Mouse (Mus musculus): ENCODE measurements around the gene Gm4707. TPM values are rescaled to one million over a fixed set of nuclear protein-coding genes. Genes with fewer than 3 reads are reported as not detected.
"Not testable (repeated sequence)": the region's sequence is repeated elsewhere in the genome, so short reads cannot be mapped to it uniquely, and the experiment has no call there.

The Gm4707 gene
- polyA plus RNA-seq, 1 experiment from 2014 or later: 3.4 TPM

GRCm38 (mm10) chr17:71474762-71475704 is 15.3 kb upstream of the Gm4707 start, which contains the start of gene Smchd1:
TSS of gene Smchd1 (minus strand) at chr17:71475343.
- Histone ChIP-seq H3K4me3 (ENCODE audit: control insufficient read depth in 1 of 2, insufficient read depth in 1 of 2, low read depth in 1 of 2, low read length in 2 of 2) (peak within 1 kb of the TSS; percentile 86 to 91), H3K36me3 (ENCODE audit: control insufficient read depth, insufficient read depth, low read length) (no peaks in the 10 kb centered on the region), H3K27ac (replicated peaks in 1 of 2; ENCODE audit: control insufficient read depth in 1 of 2, insufficient read depth in 1 of 2, low read depth in 2 of 2, low read length in 2 of 2) (peak within 1 kb of the TSS; percentile 96 to 99), H3K27me3 (ENCODE audit: control insufficient read depth, insufficient read depth, low read length) (no peaks in the 10 kb centered on the region), H3K9me3 (ENCODE audit: control insufficient read depth, low read length) (no peaks in the 10 kb centered on the region), H3K9ac (ENCODE audit: low read length) (peak within 1 kb of the TSS; percentile 84), H3K4me1 (ENCODE audit: control insufficient read depth in 2 of 2, insufficient read depth in 2 of 2, low read length in 2 of 2) (peaks cover 3 to 8% of the 10 kb centered on the region in 2 experiments), H3K4me2 (ENCODE audit: low read length) (peak within 1 kb of the TSS; percentile 90)
- peak; percentile 94 for ATAC-seq (ENCODE audit: insufficient number of reproducible peaks, insufficient read depth, low FRiP score, low read depth)
- WGBS: under 1% methylated on average over 86 of the region's 109 CpGs

- 11% methylated on average over 8 of the region's 8 CpGs for WGBS
- Histone ChIP-seq H3K4me1 (ENCODE audit: control insufficient read depth in 2 of 2, insufficient read depth in 2 of 2, low read length in 2 of 2) (peaks cover 3 to 8% of the 10 kb centered on the region in 2 experiments), H3K9ac (ENCODE audit: low read length) (peak overlapping the region; percentile 84), H3K4me3 (ENCODE audit: control insufficient read depth in 1 of 2, insufficient read depth in 1 of 2, low read depth in 1 of 2, low read length in 2 of 2) (peak overlapping the region; percentile 86 to 91), H3K27ac (replicated peaks in 1 of 2; ENCODE audit: control insufficient read depth in 1 of 2, insufficient read depth in 1 of 2, low read depth in 2 of 2, low read length in 2 of 2) (peak overlapping the region in 1 of 2 experiments; percentile 92; a peak in 2 of 4 replicates), H3K9me3 (ENCODE audit: control insufficient read depth, low read length) (no peaks in the 10 kb centered on the region), H3K27me3 (ENCODE audit: control insufficient read depth, insufficient read depth, low read length) (no peaks in the 10 kb centered on the region), H3K36me3 (ENCODE audit: control insufficient read depth, insufficient read depth, low read length) (no peaks in the 10 kb centered on the region), H3K4me2 (ENCODE audit: low read length) (peak overlapping the region; percentile 90)
- no peak for ATAC-seq (ENCODE audit: insufficient number of reproducible peaks, insufficient read depth, low FRiP score, low read depth)
These were observed 14.4 kb upstream of the Gm4707 start for GRCm38 (mm10) chr17:71474128-71474527.

GRCm38 (mm10) chr17:71471261-71471660 is 11.5 kb upstream of the Gm4707 start:
- Histone ChIP-seq H3K4me2 (ENCODE audit: low read length) (no peak overlapping the region), H3K27me3 (ENCODE audit: control insufficient read depth, insufficient read depth, low read length) (no peaks in the 10 kb centered on the region), H3K36me3 (ENCODE audit: control insufficient read depth, insufficient read depth, low read length) (no peaks in the 10 kb centered on the region), H3K27ac (replicated peaks in 1 of 2; ENCODE audit: control insufficient read depth in 1 of 2, insufficient read depth in 1 of 2, low read depth in 2 of 2, low read length in 2 of 2) (no peak overlapping the region), H3K4me1 (ENCODE audit: control insufficient read depth in 2 of 2, insufficient read depth in 2 of 2, low read length in 2 of 2) (peaks cover 3 to 8% of the 10 kb centered on the region in 2 experiments), H3K9me3 (ENCODE audit: control insufficient read depth, low read length) (no peaks in the 10 kb centered on the region), H3K4me3 (ENCODE audit: control insufficient read depth in 1 of 2, insufficient read depth in 1 of 2, low read depth in 1 of 2, low read length in 2 of 2) (no peak overlapping the region), H3K9ac (ENCODE audit: low read length) (no peak overlapping the region)
- ATAC-seq (ENCODE audit: insufficient number of reproducible peaks, insufficient read depth, low FRiP score, low read depth): no peak
- WGBS: 74% methylated on average over 2 of the region's 2 CpGs

- Histone ChIP-seq H3K4me3 (ENCODE audit: control insufficient read depth in 1 of 2, insufficient read depth in 1 of 2, low read depth in 1 of 2, low read length in 2 of 2) (no peak overlapping the region), H3K36me3 (ENCODE audit: control insufficient read depth, insufficient read depth, low read length) (peaks cover 57% of the 10 kb centered on the region), H3K4me1 (ENCODE audit: control insufficient read depth in 2 of 2, insufficient read depth in 2 of 2, low read length in 2 of 2) (no peaks in the 10 kb centered on the region), H3K27me3 (ENCODE audit: control insufficient read depth, insufficient read depth, low read length) (no peaks in the 10 kb centered on the region), H3K9ac (ENCODE audit: low read length) (no peak overlapping the region), H3K9me3 (ENCODE audit: control insufficient read depth, low read length) (no peaks in the 10 kb centered on the region), H3K4me2 (ENCODE audit: low read length) (no peak overlapping the region), H3K27ac (replicated peaks in 1 of 2; ENCODE audit: control insufficient read depth in 1 of 2, insufficient read depth in 1 of 2, low read depth in 2 of 2, low read length in 2 of 2) (no peak overlapping the region)
- WGBS: 97% methylated on average over 3 of the region's 3 CpGs
- no peak for ATAC-seq (ENCODE audit: insufficient number of reproducible peaks, insufficient read depth, low FRiP score, low read depth)
These were observed 594 bp upstream of the Gm4707 start for GRCm38 (mm10) chr17:71460312-71460711.

GRCm38 (mm10) chr17:71457361-71457760 is 2.4 kb downstream of the Gm4707 start:
- peaks cover 55% of the 10 kb centered on the region for H3K36me3 ChIP-seq (ENCODE audit: control insufficient read depth, insufficient read depth, low read length)

GRCm38 (mm10) chr17:71445191-71445590 is 14.5 kb downstream of the Gm4707 start:
- no peak for ATAC-seq (ENCODE audit: insufficient number of reproducible peaks, insufficient read depth, low FRiP score, low read depth)
- Histone ChIP-seq H3K27me3 (ENCODE audit: control insufficient read depth, insufficient read depth, low read length) (no peaks in the 10 kb centered on the region), H3K4me1 (ENCODE audit: control insufficient read depth in 2 of 2, insufficient read depth in 2 of 2, low read length in 2 of 2) (no peaks in the 10 kb centered on the region), H3K36me3 (ENCODE audit: control insufficient read depth, insufficient read depth, low read length) (peaks cover 39% of the 10 kb centered on the region), H3K27ac (replicated peaks in 1 of 2; ENCODE audit: control insufficient read depth in 1 of 2, insufficient read depth in 1 of 2, low read depth in 2 of 2, low read length in 2 of 2) (no peak overlapping the region), H3K9me3 (ENCODE audit: control insufficient read depth, low read length) (no peaks in the 10 kb centered on the region), H3K4me2 (ENCODE audit: low read length) (no peak overlapping the region), H3K4me3 (ENCODE audit: control insufficient read depth in 1 of 2, insufficient read depth in 1 of 2, low read depth in 1 of 2, low read length in 2 of 2) (no peak overlapping the region), H3K9ac (ENCODE audit: low read length) (no peak overlapping the region)
- 80% methylated on average over 6 of the region's 6 CpGs for WGBS

More at GRCm38 (mm10) chr17:71457361-71457760, 2.4 kb downstream of the Gm4707 start:
- not testable (repeated sequence) for H3K27me3 ChIP-seq (ENCODE audit: control insufficient read depth, insufficient read depth, low read length); H3K9ac ChIP-seq (ENCODE audit: low read length); ATAC-seq (ENCODE audit: insufficient number of reproducible peaks, insufficient read depth, low FRiP score, low read depth); H3K27ac ChIP-seq (replicated peaks in 1 of 2; ENCODE audit: control insufficient read depth in 1 of 2, insufficient read depth in 1 of 2, low read depth in 2 of 2, low read length in 2 of 2); H3K4me2 ChIP-seq (ENCODE audit: low read length); H3K4me3 ChIP-seq (ENCODE audit: control insufficient read depth in 1 of 2, insufficient read depth in 1 of 2, low read depth in 1 of 2, low read length in 2 of 2); H3K4me1 ChIP-seq (ENCODE audit: control insufficient read depth in 2 of 2, insufficient read depth in 2 of 2, low read length in 2 of 2); H3K9me3 ChIP-seq (ENCODE audit: control insufficient read depth, low read length)
- 91% methylated on average over 6 of the region's 6 CpGs for WGBS

- Histone ChIP-seq H3K27me3 (ENCODE audit: control insufficient read depth, insufficient read depth, low read length) (no peaks in the 10 kb centered on the region), H3K4me3 (ENCODE audit: control insufficient read depth in 1 of 2, insufficient read depth in 1 of 2, low read depth in 1 of 2, low read length in 2 of 2) (no peak overlapping the region), H3K4me1 (ENCODE audit: control insufficient read depth in 2 of 2, insufficient read depth in 2 of 2, low read length in 2 of 2) (no peaks in the 10 kb centered on the region), H3K4me2 (ENCODE audit: low read length) (no peak overlapping the region), H3K9ac (ENCODE audit: low read length) (no peak overlapping the region), H3K27ac (replicated peaks in 1 of 2; ENCODE audit: control insufficient read depth in 1 of 2, insufficient read depth in 1 of 2, low read depth in 2 of 2, low read length in 2 of 2) (no peak overlapping the region), H3K9me3 (ENCODE audit: control insufficient read depth, low read length) (no peaks in the 10 kb centered on the region), H3K36me3 (ENCODE audit: control insufficient read depth, insufficient read depth, low read length) (peaks cover 39% of the 10 kb centered on the region)
- ATAC-seq (ENCODE audit: insufficient number of reproducible peaks, insufficient read depth, low FRiP score, low read depth): no peak
- WGBS: 82% methylated on average over 2 of the region's 2 CpGs
These were observed 15.0 kb downstream of the Gm4707 start for GRCm38 (mm10) chr17:71444718-71445117.
